Mouse (Mus musculus) kidney, embryonic 14.5 days (tissue): Measurements from ENCODE around the gene Gm49450. TPM values are rescaled to one million over a fixed set of nuclear protein-coding genes. Genes with fewer than 3 reads are reported as not detected.

Experiments
- ATAC-seq: fragments of 200-750 bp; cut with Nextera tagmentation; 2 replicates; pipeline ENCODE4 v1.8.0; 2017; ENCODE audit warnings: moderate number of reproducible peaks, mild to moderate bottlenecking, moderate TSS enrichment, moderate library complexity; ENCODE audit not compliant: low FRiP score, low TSS enrichment
- H3K27ac ChIP-seq: fragments of 300-500 bp; sonication (generic); 2 replicates; pipeline ENCODE4 v1.5.1; 2014; ENCODE audit warnings: low read depth, mild to moderate bottlenecking, low read length, moderate library complexity, mixed read lengths
- H3K27me3 ChIP-seq: fragments of 300-500 bp; sonication (generic); 2 replicates; pipeline ENCODE4 v1.6.1; 2014; ENCODE audit warnings: mild to moderate bottlenecking, low read length; ENCODE audit not compliant: control insufficient read depth, insufficient read depth
- H3K36me3 ChIP-seq: fragments of 300-500 bp; sonication (generic); 2 replicates; pipeline ENCODE4 v1.6.1; 2014; ENCODE audit warnings: low read length, mixed read lengths; ENCODE audit not compliant: control insufficient read depth, insufficient read depth
- H3K4me1 ChIP-seq: fragments of 300-500 bp; sonication (generic); 2 replicates; pipeline ENCODE4 v1.6.1; 2014; ENCODE audit warnings: low read length, mixed read lengths; ENCODE audit not compliant: control insufficient read depth, insufficient read depth
- H3K4me2 ChIP-seq: fragments of 300-500 bp; sonication (generic); replicated peaks from 2 replicates; pipeline ENCODE4 v1.6.1; 2014; ENCODE audit warnings: low read depth, mild to moderate bottlenecking, low read length
- H3K4me3 ChIP-seq: fragments of 300-500 bp; sonication (generic); 2 replicates; pipeline ENCODE4 v1.5.1; 2014; ENCODE audit warnings: mild to moderate bottlenecking, low read length
- H3K9ac ChIP-seq: fragments of 300-500 bp; sonication (generic); 2 replicates; pipeline ENCODE4 v1.6.1; 2014; ENCODE audit warnings: low read depth, mild to moderate bottlenecking, low read length, moderate library complexity
- H3K9me3 ChIP-seq: fragments of 300-500 bp; sonication (generic); 2 replicates; pipeline ENCODE4 v1.6.1; 2016; ENCODE audit warnings: low read length; ENCODE audit not compliant: control insufficient read depth
- WGBS: fragments of 180-500 bp; shearing (Covaris S2); extraction: QIAGEN DNeasy Blood & Tissue Kit; methylation state at CpG from one replicate; pipeline ENCODE4 v1.1.7; 2014; 5-methylcytosine and 5-hydroxymethylcytosine counted together
- polyA plus RNA-seq: library from polyadenylated mRNA; unstranded; fragments of >200 nt; fragmentation: Nextera tagmentation; extraction: Ambion mirVana; gene quantifications from 2 replicates; pipeline ENCODE4 v1.2.1, GENCODE M21; 2014

Gm49450 gene
- polyA plus RNA-seq, 1 experiment from 2014 or later: not detected

- Histone ChIP-seq H3K9me3 (no peaks in the 10 kb centered on the region), H3K9ac (no peak overlapping the region), H3K27ac (peak overlapping the region; percentile 44; the same call in 1 of the 2 replicates), H3K36me3 (no peaks in the 10 kb centered on the region), H3K4me2 (no peak overlapping the region), H3K4me3 (no peak overlapping the region), H3K27me3 (no peaks in the 10 kb centered on the region), H3K4me1 (0 out of 2 replicates have a peak, but pooled peaks cover 4% of the 10 kb centered on the region)
- 51% methylated on average over 7 of the region's 7 CpGs for WGBS
- no peak for ATAC-seq
Measured at GRCm38 (mm10) chr15:98987077-98987630, 33.8 kb upstream of the Gm49450 start.

DNA sequence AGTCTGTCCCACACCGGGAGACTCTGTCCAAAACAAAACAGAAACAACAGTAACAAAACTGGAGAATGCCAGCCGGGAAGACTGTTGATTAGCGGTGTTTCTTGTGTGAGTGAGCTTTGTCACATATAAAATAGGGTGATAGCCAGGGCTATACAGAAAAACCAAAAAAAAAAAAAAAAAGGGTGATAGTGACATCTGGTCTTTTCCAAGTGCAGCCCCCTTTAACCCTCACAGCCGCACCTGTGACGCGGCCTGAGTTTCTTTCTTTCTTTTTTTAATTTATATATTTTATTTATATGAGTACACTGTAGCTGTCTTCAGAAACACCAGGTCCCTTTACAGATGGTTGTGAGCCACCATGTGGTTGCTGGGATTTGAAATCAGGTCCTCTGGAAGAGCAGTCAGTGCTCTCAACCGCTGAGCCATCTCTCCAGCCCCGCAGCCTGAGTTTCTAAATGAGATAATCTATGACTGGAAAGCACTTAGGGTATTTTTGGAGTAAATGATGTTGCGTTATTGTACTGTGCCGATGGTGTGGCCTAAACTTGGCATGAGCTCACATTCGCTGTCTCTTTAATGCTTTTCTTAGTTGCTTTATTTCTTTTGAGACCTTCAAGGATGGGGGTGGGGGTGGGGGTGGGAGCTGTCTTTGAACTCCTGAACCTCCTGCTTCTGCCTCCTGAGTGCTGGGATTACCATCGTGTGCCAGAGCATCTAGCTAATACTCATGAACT is 32.8 kb upstream of the Gm49450 start:
- no peaks in the 10 kb centered on the region for H3K36me3 ChIP-seq
- no peak for ATAC-seq
- 42% methylated on average over 12 of the region's 12 CpGs for WGBS
- peak overlapping the region; percentile 89; the same call in 1 of the 2 replicates for H3K27ac ChIP-seq
- H3K9me3 ChIP-seq: no peaks in the 10 kb centered on the region
- 0 out of 2 replicates have a peak, but pooled peaks cover 2% of the 10 kb centered on the region for H3K4me1 ChIP-seq
- peak overlapping the region; percentile 62 for H3K4me2 ChIP-seq
- H3K27me3 ChIP-seq: no peaks in the 10 kb centered on the region
- peak overlapping the region; percentile 67; the same call in 1 of the 2 replicates for H3K9ac ChIP-seq
- H3K4me3 ChIP-seq: peak overlapping the region; percentile 52

- 5% methylated on average over 29 of the region's 29 CpGs for WGBS
- peak overlapping the region; percentile 52 for H3K4me3 ChIP-seq
- H3K27me3 ChIP-seq: no peaks in the 10 kb centered on the region
- peak; percentile 74 for ATAC-seq
- H3K9me3 ChIP-seq: no peaks in the 10 kb centered on the region
- peak overlapping the region; percentile 89 for H3K27ac ChIP-seq
- peak overlapping the region; percentile 67 for H3K9ac ChIP-seq
- H3K4me2 ChIP-seq: peak overlapping the region; percentile 62
- no peaks in the 10 kb centered on the region for H3K36me3 ChIP-seq
- H3K4me1 ChIP-seq: 0 out of 2 replicates have a peak, but pooled peaks cover 2% of the 10 kb centered on the region
Measured at GRCm38 (mm10) chr15:98985240-98985981, 32.1 kb upstream of the Gm49450 start.

GRCm38 (mm10) chr15:98984681-98985080 is 31.3 kb upstream of the Gm49450 start:
- H3K4me1 ChIP-seq: 0 out of 2 replicates have a peak, but pooled peaks cover 2% of the 10 kb centered on the region
- H3K27me3 ChIP-seq: no peaks in the 10 kb centered on the region
- H3K9ac ChIP-seq: peak overlapping the region; percentile 67; the same call in 1 of the 2 replicates
- WGBS: 60% methylated on average over 6 of the region's 6 CpGs
- no peaks in the 10 kb centered on the region for H3K36me3 ChIP-seq
- H3K27ac ChIP-seq: no peak overlapping the region
- peak overlapping the region; percentile 52; the same call in 1 of the 2 replicates for H3K4me3 ChIP-seq
- H3K9me3 ChIP-seq: no peaks in the 10 kb centered on the region
- ATAC-seq: no peak
- peak overlapping the region; percentile 62 for H3K4me2 ChIP-seq

- Histone ChIP-seq H3K4me3 (no peak overlapping the region), H3K4me2 (no peak overlapping the region), H3K4me1 (0 out of 2 replicates have a peak, but pooled peaks cover 2% of the 10 kb centered on the region), H3K9ac (no peak overlapping the region), H3K36me3 (no peaks in the 10 kb centered on the region), H3K27ac (no peak overlapping the region), H3K27me3 (no peaks in the 10 kb centered on the region), H3K9me3 (no peaks in the 10 kb centered on the region)
- no peak for ATAC-seq
- 60% methylated on average over 16 of the region's 16 CpGs for WGBS
Measured at GRCm38 (mm10) chr15:98983431-98984081, 30.2 kb upstream of the Gm49450 start.

- no peaks in the 10 kb centered on the region for H3K36me3 ChIP-seq
- peaks cover 3% of the 10 kb centered on the region; the same call in 1 of the 2 replicates for H3K4me1 ChIP-seq
- no peak for ATAC-seq
- H3K9ac ChIP-seq: no peak overlapping the region
- no peak overlapping the region for H3K4me2 ChIP-seq
- H3K27me3 ChIP-seq: no peaks in the 10 kb centered on the region
- WGBS: 88% methylated on average over 6 of the region's 6 CpGs
- H3K9me3 ChIP-seq: no peaks in the 10 kb centered on the region
- H3K4me3 ChIP-seq: no peak overlapping the region
- H3K27ac ChIP-seq: no peak overlapping the region
Measured at GRCm38 (mm10) chr15:98982100-98982499, 28.7 kb upstream of the Gm49450 start.

- no peak overlapping the region for H3K4me3 ChIP-seq
- peaks cover 3% of the 10 kb centered on the region; the same call in 1 of the 2 replicates for H3K4me1 ChIP-seq
- no peak for ATAC-seq
- H3K4me2 ChIP-seq: no peak overlapping the region
- no peak overlapping the region for H3K9ac ChIP-seq
- no peaks in the 10 kb centered on the region for H3K9me3 ChIP-seq
- H3K36me3 ChIP-seq: no peaks in the 10 kb centered on the region
- no peaks in the 10 kb centered on the region for H3K27me3 ChIP-seq
- no peak overlapping the region for H3K27ac ChIP-seq
- WGBS: 28% methylated on average over 7 of the region's 7 CpGs
Measured at GRCm38 (mm10) chr15:98980012-98980614, 26.8 kb upstream of the Gm49450 start.

DNA sequence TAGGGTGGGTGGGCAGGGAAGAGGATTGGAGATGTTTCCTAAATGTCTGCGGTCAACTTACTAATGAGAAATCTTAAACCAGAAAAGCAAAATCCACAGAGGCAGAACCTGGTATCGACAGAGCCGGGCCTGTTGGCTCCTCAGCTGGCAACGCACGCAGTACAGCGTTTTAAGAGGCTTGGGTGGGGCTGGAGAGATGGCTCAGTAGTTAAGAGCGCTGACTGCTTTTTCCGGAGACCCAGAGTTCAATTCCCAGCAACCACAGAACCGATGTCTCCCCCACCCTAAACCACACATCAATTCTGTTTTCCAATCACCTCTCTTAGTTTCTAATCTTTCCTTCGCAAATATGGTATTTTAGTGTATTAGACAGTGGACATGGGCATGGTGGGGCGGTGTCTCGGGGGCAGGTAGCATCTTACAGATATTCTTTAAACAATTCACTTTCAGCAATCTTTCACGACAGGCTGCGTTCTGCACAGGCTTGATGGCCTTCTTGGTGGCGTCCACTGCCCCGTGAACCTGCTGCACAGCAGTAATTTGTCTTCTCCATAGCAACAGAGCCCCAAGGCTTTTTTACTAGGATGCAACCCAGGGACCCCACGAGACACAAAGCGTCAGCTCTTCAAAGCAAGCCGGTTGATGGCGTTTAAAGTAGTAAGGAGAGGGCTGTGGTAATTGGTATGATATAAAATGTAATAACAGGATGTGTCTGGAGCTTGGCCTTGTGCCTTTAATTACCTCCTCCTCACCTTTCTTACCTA is 25.2 kb upstream of the Gm49450 start:
- no peak overlapping the region for H3K9ac ChIP-seq
- H3K27ac ChIP-seq: no peak overlapping the region
- no peaks in the 10 kb centered on the region for H3K27me3 ChIP-seq
- H3K4me2 ChIP-seq: 0 out of 2 replicates have a peak overlapping the region, but pooled peaks have one; percentile 19
- no peak overlapping the region for H3K4me3 ChIP-seq
- 46% methylated on average over 20 of the region's 20 CpGs for WGBS
- H3K9me3 ChIP-seq: no peaks in the 10 kb centered on the region
- no peak for ATAC-seq
- H3K4me1 ChIP-seq: peaks cover 3% of the 10 kb centered on the region; the same call in 1 of the 2 replicates
- no peaks in the 10 kb centered on the region for H3K36me3 ChIP-seq
